Mouse (Mus musculus) lung, embryonic 14.5 days (tissue): ENCODE results near the gene Nprl3. TPM values are rescaled to one million over a fixed set of nuclear protein-coding genes. Genes with fewer than 3 reads are reported as not detected.

Experiments used
- ATAC-seq: fragments of 200-750 bp; cut with Nextera tagmentation; 2 replicates; pipeline ENCODE4 v1.8.0; 2017; ENCODE audit warnings: mild to moderate bottlenecking, moderate TSS enrichment, moderate library complexity; ENCODE audit not compliant: insufficient read depth
- DNase-seq: peaks from one replicate; pipeline ENCODE4 v3.0.0-alpha.2; 2015
- H3K27ac ChIP-seq: fragments of 300-500 bp; sonication (generic); 2 replicates; pipeline ENCODE4 v1.5.1; 2014; ENCODE audit warnings: low read depth, mild to moderate bottlenecking, moderate library complexity
- H3K27me3 ChIP-seq: fragments of 300-500 bp; sonication (generic); 2 replicates; pipeline ENCODE4 v1.6.1; 2014; ENCODE audit warnings: low read length, control low read depth; ENCODE audit not compliant: insufficient read depth
- H3K36me3 ChIP-seq: fragments of 300-500 bp; sonication (generic); 2 replicates; pipeline ENCODE4 v1.6.1; 2014; ENCODE audit warnings: control low read depth; ENCODE audit not compliant: insufficient read depth
- H3K4me1 ChIP-seq: fragments of 300-500 bp; sonication (generic); 2 replicates; pipeline ENCODE4 v1.6.1; 2014; ENCODE audit warnings: antibody characterized with exemption, control low read depth; ENCODE audit not compliant: insufficient read depth
- H3K4me2 ChIP-seq: fragments of 300-500 bp; sonication (generic); 2 replicates; pipeline ENCODE4 v1.6.1; 2014; ENCODE audit warnings: mild to moderate bottlenecking
- H3K4me3 ChIP-seq: fragments of 300-500 bp; sonication (generic); 2 replicates; pipeline ENCODE4 v1.5.1; 2014; ENCODE audit warnings: low read depth, low read length
- H3K9ac ChIP-seq: fragments of 300-500 bp; sonication (generic); 2 replicates; pipeline ENCODE4 v1.6.1; 2014
- H3K9me3 ChIP-seq: fragments of 300-500 bp; sonication (generic); 2 replicates; pipeline ENCODE4 v1.6.1; 2016; ENCODE audit warnings: low read depth, low read length, control low read depth
- CTCF ChIP-seq: IDR thresholded peaks from 2 replicates; pipeline ENCODE4 v1.5.1; 2016; ENCODE audit warnings: antibody characterized with exemption, low read depth
- WGBS: fragments of 180-500 bp; shearing (Covaris S2); extraction: QIAGEN DNeasy Blood & Tissue Kit; methylation state at CpG from one replicate; pipeline ENCODE4 v1.1.7; 2014; 5-methylcytosine and 5-hydroxymethylcytosine counted together
- polyA plus RNA-seq: library from polyadenylated mRNA; unstranded; fragments of >200 nt; fragmentation: Nextera tagmentation; extraction: Ambion mirVana; gene quantifications from 2 replicates; pipeline ENCODE4 v1.2.1, GENCODE M21; 2014

Nprl3 gene
- polyA plus RNA-seq, 1 experiment from 2014 or later = 44.0 TPM

DNA sequence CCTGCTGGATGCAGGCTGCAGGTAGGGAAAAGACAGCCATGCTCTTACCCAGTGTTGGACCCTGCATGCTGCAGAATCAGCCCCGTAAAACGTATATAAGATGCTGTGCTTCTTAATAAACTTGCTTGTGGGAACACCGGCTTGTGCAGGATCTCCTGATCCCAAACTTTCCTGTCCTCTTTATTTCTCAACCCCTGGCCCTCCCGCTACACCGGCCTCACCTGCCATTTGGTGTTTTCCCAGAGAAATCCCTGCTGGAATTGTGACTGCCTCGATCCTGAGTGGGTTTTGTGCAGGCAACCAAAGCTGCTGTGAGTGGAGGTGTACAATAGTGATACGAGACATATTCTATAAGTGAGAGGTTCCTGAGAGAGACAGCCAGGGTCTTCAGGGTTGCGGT lies 83.0 kb downstream of the Nprl3 start:
- no peak overlapping the region for H3K4me3 ChIP-seq
- no peak for ATAC-seq
- no peaks in the 10 kb centered on the region for H3K27me3 ChIP-seq

DNA sequence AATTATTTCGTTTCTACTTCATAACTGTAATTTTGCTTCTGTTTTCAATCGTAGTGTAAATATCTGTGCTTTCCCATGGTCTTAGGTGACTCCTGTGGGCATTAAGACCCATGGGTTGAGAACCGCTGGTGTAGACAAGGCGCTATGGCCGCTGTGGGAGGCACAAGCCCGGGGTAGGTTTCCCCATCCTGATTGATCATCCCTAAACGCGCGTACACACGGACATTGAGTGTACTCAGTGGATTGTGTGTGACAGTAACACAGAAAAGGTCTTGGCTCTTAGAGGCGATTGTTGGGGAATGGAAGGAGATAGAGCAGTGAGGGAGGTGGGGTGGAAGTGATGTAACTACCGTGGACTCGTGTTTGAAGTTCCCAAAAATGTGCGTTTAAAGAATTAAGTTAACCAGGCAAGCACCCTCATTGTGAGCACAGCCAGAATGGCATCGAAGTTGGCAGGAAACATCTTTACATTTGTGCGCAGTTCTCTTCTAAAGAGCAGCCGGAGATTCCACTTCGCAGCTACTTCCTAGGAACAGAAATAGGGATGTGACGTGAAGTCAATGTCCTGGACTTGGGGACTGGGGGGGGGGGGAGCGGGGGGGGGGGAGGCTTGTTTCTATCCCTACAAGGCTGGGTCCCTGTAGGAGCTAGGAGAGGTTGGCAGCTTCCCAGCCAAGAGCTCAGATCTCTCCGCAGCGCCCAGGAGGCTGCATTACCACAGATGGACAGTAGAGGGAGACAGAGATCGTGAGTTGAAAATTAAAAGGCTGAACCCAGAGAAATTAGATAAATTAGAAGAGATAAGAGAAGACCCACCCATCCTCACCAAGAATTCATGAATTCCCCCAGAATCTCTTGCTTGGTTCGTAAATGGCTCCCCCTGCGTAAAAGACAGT lies 85.3 kb downstream of the Nprl3 start:
- Histone ChIP-seq H3K4me1 (no peaks in the 10 kb centered on the region), H3K4me3 (no peak overlapping the region), H3K27ac (no peak overlapping the region), H3K36me3 (no peaks in the 10 kb centered on the region), H3K27me3 (no peaks in the 10 kb centered on the region), H3K4me2 (no peak overlapping the region), H3K9ac (no peak overlapping the region), H3K9me3 (peaks cover 4% of the 10 kb centered on the region; the same call in 1 of the 2 replicates)
- peak; percentile 93 for TF ChIP-seq CTCF
- WGBS = 44% methylated on average over 23 of the region's 25 CpGs
- peak; percentile 95 for DNase-seq
- ATAC-seq = peak; percentile 56; the same call in 1 of the 2 replicates

More for the DNA sequence above, 83.0 kb downstream of the Nprl3 start:
- no peaks in the 10 kb centered on the region for H3K9me3 ChIP-seq
- H3K4me2 ChIP-seq = no peak overlapping the region
- no peak overlapping the region for H3K27ac ChIP-seq
- H3K9ac ChIP-seq = no peak overlapping the region
- no peaks in the 10 kb centered on the region for H3K36me3 ChIP-seq
- no peak for TF ChIP-seq CTCF
- 81% methylated on average over 8 of the region's 8 CpGs for WGBS
- H3K4me1 ChIP-seq = no peaks in the 10 kb centered on the region
- no peak for DNase-seq

DNA sequence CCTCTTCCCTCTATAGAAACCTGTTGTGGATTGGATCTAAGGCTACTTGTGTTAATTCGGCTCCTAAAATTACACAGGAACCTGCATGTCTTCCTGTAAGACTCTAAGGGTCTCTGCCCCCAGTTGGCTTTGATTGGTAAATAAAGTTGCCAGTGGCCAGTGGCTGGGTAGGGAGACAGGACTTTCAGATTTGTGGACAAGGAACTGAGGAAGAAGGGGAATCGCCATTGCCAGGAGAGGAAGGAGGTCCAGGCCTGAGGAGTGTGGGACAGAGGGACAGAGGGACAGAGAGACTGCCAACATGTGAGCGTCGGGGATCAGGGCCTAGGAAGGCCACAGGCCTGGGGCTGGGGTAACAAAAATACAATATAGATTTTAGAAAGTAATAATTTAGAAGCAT lies 86.3 kb downstream of the Nprl3 start:
- no peaks in the 10 kb centered on the region for H3K4me1 ChIP-seq
- H3K9me3 ChIP-seq = peaks cover 4% of the 10 kb centered on the region; the same call in 1 of the 2 replicates
- H3K27me3 ChIP-seq = no peaks in the 10 kb centered on the region
- no peak overlapping the region for H3K4me3 ChIP-seq
- no peak overlapping the region for H3K27ac ChIP-seq
- WGBS = 80% methylated on average over 4 of the region's 4 CpGs
- DNase-seq = no peak
- no peak overlapping the region for H3K9ac ChIP-seq
- no peak for TF ChIP-seq CTCF
- H3K4me2 ChIP-seq = no peak overlapping the region
- H3K36me3 ChIP-seq = no peaks in the 10 kb centered on the region
- ATAC-seq = no peak

DNA sequence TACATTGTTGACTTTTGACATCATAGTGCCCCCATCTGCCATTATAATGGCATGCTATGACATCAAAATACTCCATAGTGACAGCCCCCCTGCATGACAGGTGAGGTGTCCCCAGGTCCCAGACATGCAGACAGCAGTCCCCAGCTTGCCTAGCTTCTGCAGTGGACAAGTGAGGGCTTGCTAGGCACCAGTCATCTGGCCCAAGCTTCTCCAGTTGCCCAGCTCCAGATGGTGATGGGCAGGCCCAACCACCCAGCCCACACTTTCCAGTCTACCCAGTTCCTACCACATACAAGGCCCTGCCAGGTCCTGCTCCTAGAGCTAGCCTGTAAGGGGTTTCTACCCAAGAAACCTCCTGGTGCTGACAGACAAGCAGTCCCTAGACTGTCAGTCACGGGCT lies 89.0 kb downstream of the Nprl3 start:
- no peak overlapping the region for H3K4me3 ChIP-seq
- DNase-seq (no peak), ATAC-seq (no peak)
- H3K9ac ChIP-seq = no peak overlapping the region
- no peak overlapping the region for H3K27ac ChIP-seq
- H3K4me1 ChIP-seq = no peaks in the 10 kb centered on the region
- TF ChIP-seq CTCF = no peak
- no peaks in the 10 kb centered on the region for H3K27me3 ChIP-seq
- no peak overlapping the region for H3K4me2 ChIP-seq
- no peaks in the 10 kb centered on the region for H3K36me3 ChIP-seq
- peaks cover 4% of the 10 kb centered on the region; the same call in 1 of the 2 replicates for H3K9me3 ChIP-seq
- WGBS = 64% methylated on average over 1 of the region's 1 CpGs

Other genes starting within 250 kb of the Nprl3 start
- 0.04 TPM in 1 of 2 replicates, not detected in the other for gene Il9r, start 67.4 kb downstream of the Nprl3 start, polyA plus RNA-seq
- 62.8 and 71.4 TPM in 2 replicates for gene Snrnp25, start 62.3 kb downstream of the Nprl3 start, polyA plus RNA-seq
- 52.8 and 63.9 TPM in 2 replicates for gene Rhbdf1, start 45.4 kb downstream of the Nprl3 start, polyA plus RNA-seq
- 39.6 and 42.2 TPM in 2 replicates for gene Mpg, start 41.2 kb downstream of the Nprl3 start, polyA plus RNA-seq
- gene Hba-x, start 8.7 kb upstream of the Nprl3 start, polyA plus RNA-seq = 211 and 266 TPM in 2 replicates
- 4,575 and 4,689 TPM in 2 replicates for gene Hba-a1, start 15.8 kb upstream of the Nprl3 start, polyA plus RNA-seq
- gene Hbq1b, start 19.3 kb upstream of the Nprl3 start, polyA plus RNA-seq = 1.8 and 2.1 TPM in 2 replicates
- 11,972 and 11,979 TPM in 2 replicates for gene Hba-a2, start 28.8 kb upstream of the Nprl3 start, polyA plus RNA-seq
- gene Hbq1a, start 32.4 kb upstream of the Nprl3 start, polyA plus RNA-seq = 0.45 and 0.83 TPM in 2 replicates
- 31.2 and 31.7 TPM in 2 replicates for gene Sh3pxd2b, start 80.1 kb upstream of the Nprl3 start, polyA plus RNA-seq
- gene Ubtd2, start 187.7 kb upstream of the Nprl3 start, polyA plus RNA-seq = 57.3 and 65.4 TPM in 2 replicates